Mouse (Mus musculus) midbrain, postnatal 0 days (tissue): Measurements from ENCODE around the gene Cfap97d2. TPM values are rescaled to one million over a fixed set of nuclear protein-coding genes. Genes with fewer than 3 reads are reported as not detected.

ENCODE experiments used
- ATAC-seq: fragments of 200-750 bp; cut with Nextera tagmentation; 2 replicates; pipeline ENCODE4 v1.8.0; 2017; ENCODE audit warnings: moderate number of reproducible peaks, mild to moderate bottlenecking, moderate TSS enrichment, moderate library complexity; ENCODE audit not compliant: low FRiP score
- DNase-seq: peaks from one replicate; pipeline ENCODE4 v3.0.0-alpha.2; 2015; ENCODE audit warnings: low spot score
- H3K27ac ChIP-seq: fragments of 300-500 bp; sonication (generic); 2 replicates; pipeline ENCODE4 v1.5.1; 2014; ENCODE audit warnings: low read depth, mild to moderate bottlenecking, low read length, mixed read lengths
- H3K27me3 ChIP-seq: fragments of 300-500 bp; sonication (generic); 2 replicates; pipeline ENCODE4 v1.6.1; 2014; ENCODE audit warnings: low read length, control low read depth, mixed read lengths; ENCODE audit not compliant: insufficient read depth
- H3K36me3 ChIP-seq: fragments of 300-500 bp; sonication (generic); 2 replicates; pipeline ENCODE4 v1.6.1; 2014; ENCODE audit warnings: low read length, control low read depth, mixed read lengths; ENCODE audit not compliant: insufficient read depth
- H3K4me1 ChIP-seq: fragments of 300-500 bp; sonication (generic); 2 replicates; pipeline ENCODE4 v1.6.1; 2014; ENCODE audit warnings: mild to moderate bottlenecking, control low read depth, antibody characterized with exemption, low read length, mixed read lengths; ENCODE audit not compliant: insufficient read depth
- H3K4me2 ChIP-seq: fragments of 300-500 bp; sonication (generic); 2 replicates; pipeline ENCODE4 v1.6.1; 2014; ENCODE audit warnings: low read depth, mild to moderate bottlenecking, low read length, mixed read lengths; ENCODE audit not compliant: poor library complexity, severe bottlenecking
- H3K4me3 ChIP-seq: fragments of 300-500 bp; sonication (generic); 2 replicates; pipeline ENCODE4 v1.5.1; 2014; ENCODE audit warnings: low read depth, mild to moderate bottlenecking, low read length, moderate library complexity
- H3K9ac ChIP-seq: fragments of 300-500 bp; sonication (generic); replicated peaks from 2 replicates; pipeline ENCODE4 v1.6.1; 2014; ENCODE audit warnings: mild to moderate bottlenecking, low read length, moderate library complexity, mixed read lengths; ENCODE audit not compliant: poor library complexity, severe bottlenecking
- H3K9me3 ChIP-seq: fragments of 300-500 bp; sonication (generic); 2 replicates; pipeline ENCODE4 v1.6.1; 2016; ENCODE audit warnings: low read length, control low read depth
- CTCF ChIP-seq: IDR thresholded peaks from 2 replicates; pipeline ENCODE4 v1.5.1; 2016; ENCODE audit warnings: antibody characterized with exemption, mild to moderate bottlenecking
- WGBS: fragments of 180-500 bp; shearing (Covaris S2); extraction: QIAGEN DNeasy Blood & Tissue Kit; methylation state at CpG from one replicate; pipeline ENCODE4 v1.1.7; 2014; 5-methylcytosine and 5-hydroxymethylcytosine counted together
- polyA plus RNA-seq: library from polyadenylated mRNA; unstranded; fragments of >200 nt; fragmentation: Nextera tagmentation; extraction: Ambion mirVana; gene quantifications from 2 replicates; pipeline ENCODE4 v1.2.1, GENCODE M21; 2015
- total RNA-seq: library from RNA; depleted of rRNA; stranded (reverse); fragments of >200 nt; gene quantifications from 2 replicates; pipeline ENCODE4 v1.2.3, GENCODE M21; 2014

Cfap97d2 gene
- total and polyA plus RNA-seq, 2 experiments from 2014 or later = 2.8 to 4.9 TPM

GRCm38 (mm10) chr8:13675121-13675520 is 30.6 kb upstream of the Cfap97d2 start:
- Histone ChIP-seq H3K9me3 (no peaks in the 10 kb centered on the region), H3K4me1 (peaks cover 8% of the 10 kb centered on the region), H3K27ac (peak overlapping the region; percentile 91), H3K36me3 (no peaks in the 10 kb centered on the region), H3K27me3 (no peaks in the 10 kb centered on the region), H3K4me3 (peak overlapping the region; percentile 82), H3K4me2 (peak overlapping the region; percentile 64), H3K9ac (peak overlapping the region; percentile 86)
- ATAC-seq = no peak
- 68% methylated on average over 4 of the region's 4 CpGs for WGBS
- no peak for DNase-seq
- no peak for TF ChIP-seq CTCF

- TF ChIP-seq CTCF = no peak
- Histone ChIP-seq H3K4me2 (peak overlapping the region; percentile 64), H3K9me3 (no peaks in the 10 kb centered on the region), H3K27me3 (no peaks in the 10 kb centered on the region), H3K4me1 (peaks cover 8% of the 10 kb centered on the region), H3K9ac (peak overlapping the region; percentile 86), H3K4me3 (peak overlapping the region; percentile 82), H3K36me3 (no peaks in the 10 kb centered on the region), H3K27ac (peak overlapping the region; percentile 91)
- DNase-seq (no peak), ATAC-seq (no peak)
- WGBS = 35% methylated on average over 8 of the region's 8 CpGs
Measured at GRCm38 (mm10) chr8:13675524-13675923, 30.2 kb upstream of the Cfap97d2 start.

- under 1% methylated on average over 12 of the region's 12 CpGs for WGBS
- Histone ChIP-seq H3K27ac (peak overlapping the region; percentile 91), H3K4me1 (peaks cover 8% of the 10 kb centered on the region), H3K27me3 (no peaks in the 10 kb centered on the region), H3K9ac (peak overlapping the region; percentile 86), H3K36me3 (no peaks in the 10 kb centered on the region), H3K4me3 (peak overlapping the region; percentile 82), H3K4me2 (peak overlapping the region; percentile 64), H3K9me3 (no peaks in the 10 kb centered on the region)
- ATAC-seq = peak; percentile 36
- TF ChIP-seq CTCF = peak; percentile 56
- peak; percentile 91 for DNase-seq
Measured at GRCm38 (mm10) chr8:13676302-13676700, 29.4 kb upstream of the Cfap97d2 start.

GRCm38 (mm10) chr8:13676701-13677412 is 28.8 kb upstream of the Cfap97d2 start:
- Histone ChIP-seq H3K27me3 (no peaks in the 10 kb centered on the region), H3K9ac (peak overlapping the region; percentile 86), H3K36me3 (no peaks in the 10 kb centered on the region), H3K27ac (peak overlapping the region; percentile 91), H3K9me3 (no peaks in the 10 kb centered on the region), H3K4me3 (peak overlapping the region; percentile 82), H3K4me1 (peaks cover 8% of the 10 kb centered on the region), H3K4me2 (peak overlapping the region; percentile 64)
- DNase-seq (peak; percentile 84), ATAC-seq (peak; percentile 85)
- under 1% methylated on average over 45 of the region's 47 CpGs for WGBS
- peak; percentile 36 for TF ChIP-seq CTCF

GRCm38 (mm10) chr8:13677413-13677883 is 28.2 kb upstream of the Cfap97d2 start, which contains the start of gene Rasa3:
Gene Rasa3 (minus strand): TSS chr8:13677603.
- Histone ChIP-seq H3K9ac (peak within 1 kb of the TSS; percentile 86), H3K27ac (peak within 1 kb of the TSS; percentile 91), H3K4me2 (peak within 1 kb of the TSS; percentile 64), H3K4me1 (peaks cover 8% of the 10 kb centered on the region), H3K9me3 (no peaks in the 10 kb centered on the region), H3K36me3 (no peaks in the 10 kb centered on the region), H3K4me3 (peak within 1 kb of the TSS; percentile 82), H3K27me3 (no peaks in the 10 kb centered on the region)
- DNase-seq (peak; percentile 98), ATAC-seq (peak; percentile 98)
- under 1% methylated on average over 42 of the region's 42 CpGs for WGBS
- no peak; the same call in 1 of the 2 replicates for TF ChIP-seq CTCF

- WGBS = 46% methylated on average over 8 of the region's 8 CpGs
- H3K9ac ChIP-seq = no peak overlapping the region
- DNase-seq (no peak), ATAC-seq (no peak)
- peak overlapping the region; percentile 91; the same call in 1 of the 2 replicates for H3K27ac ChIP-seq
- peaks cover 4% of the 10 kb centered on the region for H3K4me1 ChIP-seq
- H3K4me2 ChIP-seq = peak overlapping the region; percentile 64
- H3K27me3 ChIP-seq = no peaks in the 10 kb centered on the region
- TF ChIP-seq CTCF = no peak
- H3K4me3 ChIP-seq = peak overlapping the region; percentile 82
- no peaks in the 10 kb centered on the region for H3K9me3 ChIP-seq
- H3K36me3 ChIP-seq = no peaks in the 10 kb centered on the region
Measured at GRCm38 (mm10) chr8:13678182-13678581, 27.5 kb upstream of the Cfap97d2 start.
